Comparison of ENCODE assay signal across 14 mouse cellular contexts in the genomic region with DNA sequence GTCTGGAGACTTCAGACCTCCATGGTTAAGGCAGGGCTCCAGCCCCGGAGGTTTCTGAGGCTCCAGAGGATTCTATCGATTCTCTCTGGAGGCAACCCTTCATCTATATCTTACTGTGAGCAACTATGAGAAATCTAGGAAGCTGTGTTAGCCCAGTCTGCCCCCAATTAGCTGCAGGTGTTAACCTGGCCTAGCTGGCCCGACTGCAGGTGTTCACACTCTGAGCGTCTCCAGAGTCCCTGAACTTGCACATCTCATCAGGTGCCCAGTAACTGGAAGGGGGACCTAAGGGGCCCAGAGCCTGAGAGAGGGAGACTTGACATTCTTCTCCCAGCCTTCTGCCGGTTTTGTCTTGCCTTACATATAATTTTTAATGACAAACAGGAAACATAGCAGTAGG.
DNase-seq lines count a peak whose midpoint lies in the region; ATAC-seq and TF ChIP-seq lines count a peak whose summit lies in the region.
"Had no signal": no experiment of that assay in that cellular context is flagged by ENCODE, and none has a peak within 500 bp of the region (broad histone marks: within the 10 kb centered on the region; RNA-seq: fewer than 3 reads in every experiment).

No protein-coding gene starts in this region.

- ATAC-seq in heart, embryonic 13.5 days (ENCODE audit: extremely low read depth, insufficient number of reproducible peaks, low FRiP score, low TSS enrichment) = no peak
- ATAC-seq in lung, postnatal 0 days = no peak
- no peak for ATAC-seq in stomach, embryonic 14.5 days (ENCODE audit: insufficient number of reproducible peaks, insufficient read depth, low FRiP score, low read depth)
- ATAC-seq: forebrain, embryonic 16.5 days had no signal

- H3K27me3 ChIP-seq in heart, embryonic 13.5 days (replicated peaks) = no peaks in the 10 kb centered on the region
- no peaks in the 10 kb centered on the region for H3K27me3 ChIP-seq in lung, postnatal 0 days (replicated peaks; ENCODE audit: insufficient read depth, low read length)
- no peaks in the 10 kb centered on the region for H3K27me3 ChIP-seq in stomach, embryonic 14.5 days (ENCODE audit: control insufficient read depth, insufficient read depth, low read length)
- H3K27me3 ChIP-seq: embryonic facial prominence, embryonic 12.5 days; limb, embryonic 15.5 days had no signal

- 0 out of 2 replicates have a peak, but pooled peaks cover 5% of the 10 kb centered on the region for H3K36me3 ChIP-seq in heart, embryonic 13.5 days
- no peaks in the 10 kb centered on the region for H3K36me3 ChIP-seq in lung, postnatal 0 days (ENCODE audit: insufficient read depth, low read length)
- H3K36me3 ChIP-seq in stomach, embryonic 14.5 days (ENCODE audit: control insufficient read depth, insufficient read depth, low read length) = no peaks in the 10 kb centered on the region
- H3K36me3 ChIP-seq: embryonic facial prominence, embryonic 12.5 days; hindbrain, embryonic 13.5 days; limb, embryonic 15.5 days had no signal

- H3K4me2 ChIP-seq in heart, embryonic 13.5 days = no peak overlapping the region
- H3K4me2 ChIP-seq in lung, postnatal 0 days (replicated peaks; ENCODE audit: low read depth, low read length) = no peak overlapping the region
- H3K4me2 ChIP-seq in stomach, embryonic 14.5 days (replicated peaks; ENCODE audit: low read depth, low read length) = no peak overlapping the region
- H3K4me2 ChIP-seq: embryonic facial prominence, embryonic 12.5 days; hindbrain, embryonic 13.5 days; limb, embryonic 15.5 days had no signal

- no peaks in the 10 kb centered on the region for H3K9me3 ChIP-seq in heart, embryonic 13.5 days
- no peaks in the 10 kb centered on the region for H3K9me3 ChIP-seq in lung, postnatal 0 days (ENCODE audit: low read length)
- no peaks in the 10 kb centered on the region for H3K9me3 ChIP-seq in stomach, embryonic 14.5 days (ENCODE audit: control insufficient read depth, low read depth, low read length)
- H3K9me3 ChIP-seq: embryonic facial prominence, embryonic 12.5 days; hindbrain, embryonic 13.5 days; limb, embryonic 15.5 days; midbrain, embryonic 10.5 days had no signal

- H3K9ac ChIP-seq in heart, embryonic 13.5 days = no peak overlapping the region
- H3K9ac ChIP-seq in lung, postnatal 0 days (replicated peaks; ENCODE audit: low read depth) = no peak overlapping the region
- H3K9ac ChIP-seq in stomach, embryonic 14.5 days (replicated peaks; ENCODE audit: low read depth, low read length) = no peak overlapping the region
- H3K9ac ChIP-seq: embryonic facial prominence, embryonic 12.5 days; hindbrain, embryonic 13.5 days; limb, embryonic 15.5 days had no signal

- TF ChIP-seq EP300 in lung, postnatal 0 days (IDR thresholded peaks at IDR 0.05) = no peak

- TF ChIP-seq CTCF in lung, postnatal 0 days (IDR thresholded peaks at IDR 0.05) = no peak

- H3K4me1 ChIP-seq in heart, embryonic 13.5 days = peaks cover 45% of the 10 kb centered on the region
- peaks cover 10% of the 10 kb centered on the region for H3K4me1 ChIP-seq in lung, postnatal 0 days (ENCODE audit: insufficient read depth, low read depth, low read length)
- no peaks in the 10 kb centered on the region for H3K4me1 ChIP-seq in stomach, embryonic 14.5 days (ENCODE audit: control insufficient read depth, insufficient read depth, low read length)

- 79% methylated on average over 5 of the region's 5 CpGs for WGBS in heart, embryonic 13.5 days
- 59% methylated on average over 5 of the region's 5 CpGs for WGBS in lung, postnatal 0 days
- 78% methylated on average over 5 of the region's 5 CpGs for WGBS in stomach, embryonic 14.5 days

- no peak for DNase-seq in heart, adult 11 months
- DNase-seq in lung, postnatal 0 days (ENCODE audit: low spot score) = no peak
- no peak for DNase-seq in lung, postnatal 36 days
- no peak for DNase-seq in retina, postnatal 1 day
- DNase-seq in cerebellum, postnatal 10 days = no peak
- no peak for DNase-seq in kidney, adult 9 months
- DNase-seq: cerebellum, postnatal 25 days had no signal

- peak overlapping the region; percentile 79; the same call in 1 of the 2 replicates for H3K27ac ChIP-seq in heart, embryonic 13.5 days (replicated peaks)
- peak overlapping the region; percentile 64 for H3K27ac ChIP-seq in lung, postnatal 0 days (ENCODE audit: low read length)
- peak overlapping the region; percentile 55; the same call in 1 of the 2 replicates for H3K27ac ChIP-seq in stomach, embryonic 14.5 days (ENCODE audit: low read length)
- H3K27ac ChIP-seq: embryonic facial prominence, embryonic 12.5 days; hindbrain, embryonic 13.5 days had no signal

- H3K4me3 ChIP-seq in heart, embryonic 13.5 days = no peak overlapping the region
- H3K4me3 ChIP-seq in lung, postnatal 0 days (ENCODE audit: low read depth, low read length) = no peak overlapping the region
- H3K4me3 ChIP-seq in stomach, embryonic 14.5 days (ENCODE audit: low read depth, low read length) = no peak overlapping the region
- H3K4me3 ChIP-seq: embryonic facial prominence, embryonic 12.5 days; hindbrain, embryonic 13.5 days; limb, embryonic 15.5 days; midbrain, embryonic 10.5 days had no signal
